Mouse (Mus musculus): ENCODE data around the gene Phyhd1.

The Phyhd1 gene

GRCm38 (mm10) chr2:30285416-30286181, 19.6 kb downstream of the Phyhd1 start:
- DNase-seq (ENCODE audit: low spot score) = no peak

DNA sequence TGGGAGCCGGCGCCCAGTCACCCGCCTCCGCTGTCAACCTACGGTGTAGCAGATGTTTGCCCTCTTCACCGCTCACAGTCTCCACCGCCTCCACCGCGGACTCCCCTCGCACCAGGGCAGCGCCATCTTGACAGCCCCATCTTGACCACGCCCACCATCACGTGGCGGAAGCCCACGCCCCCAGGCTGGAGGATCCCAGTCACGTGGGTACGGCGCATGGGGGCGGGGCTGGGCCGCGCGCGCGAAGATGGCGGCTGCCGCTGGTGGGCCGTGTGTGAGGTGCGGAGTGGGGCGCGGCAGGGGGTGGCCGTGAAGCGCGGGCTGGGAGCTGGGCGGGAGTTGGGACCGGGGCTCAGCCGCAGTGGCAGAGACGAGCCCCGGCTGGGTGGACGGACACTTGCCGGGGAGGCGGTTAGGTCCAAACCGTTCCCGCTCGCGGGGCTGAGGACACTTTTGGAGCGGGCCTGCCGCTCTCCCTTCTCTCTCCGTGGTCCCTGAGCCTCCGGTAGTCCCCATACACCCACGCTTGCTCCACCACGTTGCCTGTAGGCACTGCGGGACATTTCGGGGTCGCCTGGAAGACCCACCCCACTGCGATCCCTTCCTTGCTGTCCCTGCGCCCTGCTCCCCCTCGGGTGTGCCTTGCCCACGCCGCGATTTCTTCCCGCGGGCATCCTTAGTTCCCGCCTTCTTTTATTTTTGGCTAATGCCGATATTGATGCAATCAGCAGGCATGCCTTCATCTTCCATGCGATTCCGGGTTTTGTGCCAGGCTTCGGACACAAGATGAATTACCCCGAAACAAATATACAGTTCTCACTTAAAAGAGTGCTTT, 20.4 kb downstream of the Phyhd1 start, which contains the start of the genes Dolk and Nup188:
Gene Dolk, minus strand, starts transcription at position 143 of the 835 bp plus-strand sequence.
Gene Nup188, plus strand, starts transcription at position 206 of the 835 bp plus-strand sequence.
- peak; percentile 96 for DNase-seq (ENCODE audit: low spot score)

DNA sequence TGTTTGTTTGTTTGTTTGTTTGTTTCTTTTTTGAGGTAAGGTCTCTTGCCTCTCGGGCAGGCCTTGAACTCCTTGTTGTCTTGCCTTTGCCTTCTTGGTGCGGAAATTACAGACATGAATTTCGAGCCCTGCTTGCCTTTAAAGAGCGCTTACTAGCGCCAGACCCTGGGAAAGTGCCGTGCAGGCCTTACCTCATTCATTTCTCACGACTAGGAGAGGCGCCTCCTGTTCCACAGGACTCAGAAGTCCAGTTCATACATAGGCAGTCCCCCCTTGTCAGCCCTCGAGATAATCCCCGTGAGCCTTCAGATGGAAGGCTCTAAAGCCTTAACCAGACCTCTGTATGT, 21.0 kb downstream of the Phyhd1 start:
- DNase-seq (ENCODE audit: low spot score) = no peak

DNA sequence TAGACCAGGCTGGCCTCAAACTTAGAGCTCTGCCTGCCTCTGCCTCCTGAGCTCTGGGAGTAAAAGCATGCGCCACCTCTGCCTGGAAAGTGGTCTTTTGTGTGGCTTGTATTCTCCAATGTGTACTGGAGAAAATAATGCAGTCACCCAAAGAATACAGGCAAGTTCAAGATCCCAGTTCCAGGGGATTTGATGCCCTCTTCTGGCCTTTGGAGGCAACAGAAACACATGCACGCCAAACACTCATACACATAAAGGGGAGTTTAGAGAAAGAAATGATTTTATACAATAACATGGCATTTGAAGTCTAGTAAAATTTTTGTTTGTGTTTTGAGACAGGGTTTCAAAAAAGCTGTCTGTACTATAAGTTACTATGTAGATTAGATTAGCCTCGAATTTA, 33.5 kb downstream of the Phyhd1 start:
- DNase-seq (ENCODE audit: low spot score) = no peak

- no peak for DNase-seq (ENCODE audit: low spot score)
These were observed 34.0 kb downstream of the Phyhd1 start for GRCm38 (mm10) chr2:30299966-30300365.

GRCm38 (mm10) chr2:30306087-30306486, 40.1 kb downstream of the Phyhd1 start:
- no peak for DNase-seq (ENCODE audit: low spot score)

- DNase-seq (ENCODE audit: low spot score) = no peak
These were observed 43.3 kb downstream of the Phyhd1 start for GRCm38 (mm10) chr2:30309351-30309750.

DNA sequence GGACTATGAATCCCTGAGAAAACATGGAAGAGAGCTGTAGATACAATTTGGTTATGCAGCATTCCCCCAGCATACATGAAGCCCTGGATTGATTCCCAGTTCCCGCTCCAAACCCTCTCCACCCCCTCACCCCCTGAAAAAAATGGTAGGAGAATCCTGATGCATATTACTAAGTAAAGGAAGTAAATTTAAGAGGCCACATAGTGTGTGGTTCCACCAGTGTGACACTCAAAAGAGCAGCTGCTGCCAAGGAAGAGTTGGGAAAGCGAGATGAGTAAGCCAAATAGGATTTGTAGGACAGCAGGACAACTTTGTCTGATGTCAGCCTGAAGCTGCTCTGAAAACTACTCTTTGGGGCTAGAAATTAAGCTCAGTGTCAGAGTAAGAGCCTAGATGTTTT, 45.5 kb downstream of the Phyhd1 start:
- DNase-seq (ENCODE audit: low spot score) = no peak

- no peak for DNase-seq (ENCODE audit: low spot score)
These were observed 50.1 kb downstream of the Phyhd1 start for GRCm38 (mm10) chr2:30316136-30316535.

DNA sequence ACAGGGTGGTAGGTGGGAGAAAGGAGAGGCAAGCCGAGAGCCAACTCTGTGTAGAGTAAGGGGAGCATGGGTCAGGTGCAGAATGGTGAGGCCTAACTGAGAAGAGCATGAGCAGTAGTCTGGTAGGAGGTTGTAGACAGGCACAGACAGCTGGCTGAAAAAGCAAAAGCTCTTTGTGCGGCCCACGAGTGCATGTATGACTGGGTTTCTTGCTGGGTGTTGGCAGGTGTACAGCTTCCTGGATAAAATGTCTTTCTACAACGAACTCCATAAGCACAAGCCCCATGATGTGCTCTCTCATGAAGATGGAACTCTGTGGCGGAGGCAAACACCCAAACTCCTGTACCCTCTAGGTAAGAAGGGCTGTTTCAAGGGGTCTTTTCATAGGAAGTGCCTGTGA, 51.0 kb downstream of the Phyhd1 start:
- peak; percentile 38 for DNase-seq (ENCODE audit: low spot score)

DNA sequence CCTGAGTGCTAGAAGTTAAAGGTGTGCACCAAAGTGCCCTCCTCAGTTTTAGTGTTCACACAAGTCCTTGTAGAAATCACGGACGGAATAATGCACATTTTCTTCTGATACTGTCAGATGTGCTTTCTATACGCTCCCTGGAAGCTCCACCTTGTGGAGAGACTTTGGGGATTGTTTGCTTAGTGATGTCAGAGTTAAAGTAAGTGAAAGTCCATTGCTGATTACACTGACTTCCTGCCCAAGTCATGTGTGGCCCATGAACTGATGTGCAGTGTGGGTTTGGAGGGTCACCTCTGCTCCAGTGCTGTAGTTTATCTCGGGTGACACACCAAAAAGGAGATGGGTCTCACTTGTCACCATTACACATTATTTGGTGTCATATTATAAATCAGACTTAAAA, 53.3 kb downstream of the Phyhd1 start:
- no peak for DNase-seq (ENCODE audit: low spot score)

DNA sequence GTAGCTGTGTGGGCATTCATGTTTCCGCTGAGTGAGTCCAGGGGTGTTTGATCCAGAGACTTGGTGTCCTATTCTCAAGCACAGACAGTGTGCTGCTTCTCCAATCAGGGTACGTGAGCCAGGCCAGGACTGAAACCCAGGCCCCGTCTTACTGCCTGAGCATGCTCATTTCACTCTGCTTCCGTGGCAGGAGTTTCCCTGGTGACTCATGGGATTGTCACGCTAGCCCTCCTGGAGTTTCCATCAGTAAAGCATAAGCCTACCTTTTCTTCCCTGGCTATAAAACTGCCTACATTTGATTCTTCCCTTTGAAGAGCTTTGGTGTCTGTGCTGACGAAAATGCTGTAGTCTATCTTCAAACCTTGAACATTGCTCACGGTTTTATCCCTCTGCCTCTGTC, 57.1 kb downstream of the Phyhd1 start:
- DNase-seq (ENCODE audit: low spot score) = no peak

DNA sequence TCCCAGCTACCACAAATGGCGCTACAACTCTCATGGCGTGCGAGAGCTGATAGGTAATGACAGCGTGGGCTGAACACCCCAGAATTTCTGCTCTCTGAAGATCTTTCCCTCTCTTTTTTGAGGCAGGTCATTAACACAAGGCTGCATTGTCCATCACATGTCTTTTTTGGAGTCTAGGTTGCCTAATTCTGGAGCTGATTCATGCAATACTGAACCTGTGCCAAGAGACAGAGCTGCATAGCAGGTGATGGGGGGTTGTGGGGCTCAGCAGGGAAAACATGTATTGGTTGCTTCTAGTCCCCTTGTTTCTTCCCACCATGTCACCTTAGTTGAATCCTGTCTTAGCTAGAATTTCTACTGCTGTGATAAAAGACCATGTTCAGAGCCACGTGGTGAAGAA, 59.3 kb downstream of the Phyhd1 start:
- DNase-seq (ENCODE audit: low spot score) = no peak

DNA sequence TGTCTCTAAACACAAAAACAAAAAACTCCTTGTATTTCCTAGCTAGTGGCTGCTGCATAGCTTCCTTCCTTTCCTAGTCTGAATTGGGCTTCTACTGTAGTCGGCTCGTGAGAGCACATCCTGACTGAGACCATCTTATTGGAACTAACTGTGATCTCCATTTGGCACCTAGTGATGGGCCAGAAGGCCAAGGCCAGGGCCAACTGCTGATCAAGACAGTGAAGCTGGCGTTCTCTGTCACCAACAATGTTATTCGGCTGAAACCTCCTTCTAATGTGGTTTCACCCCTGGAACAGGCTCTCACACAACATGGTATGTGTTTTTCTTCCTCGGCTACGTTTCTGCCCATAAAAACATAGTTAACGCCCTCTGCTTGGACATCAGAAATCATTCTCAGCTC, 61.3 kb downstream of the Phyhd1 start:
- no peak for DNase-seq (ENCODE audit: low spot score)

- no peak for DNase-seq (ENCODE audit: low spot score)
These were observed 62.8 kb downstream of the Phyhd1 start for GRCm38 (mm10) chr2:30328791-30329190.

Measured in layer of hippocampus, adult 11-12 months (tissue).